Mouse (Mus musculus): ENCODE measurements at regions not wholly inside any gene's neighbourhood (a gene's known extent, or its start where the extent isn't known, plus 50 kb on each side); places are given as distances from the start of the nearest gene placed in this dataset.

GRCm38 (mm10) chr7:70300516-70300915 lies 66.0 kb downstream of the Nr2f2 start:
- Histone ChIP-seq H3K4me3 (replicated peaks; ENCODE audit: extremely low read depth, low read depth, low read length) (no peak overlapping the region), H3K4me1 (ENCODE audit: control insufficient read depth, insufficient read depth, low read length) (peaks cover 2% of the 10 kb centered on the region; the same call in 1 of the 2 replicates)
- TF ChIP-seq CTCF (IDR thresholded peaks at IDR 0.05; ENCODE audit: insufficient read depth, low read length) (peak; percentile 20; the same call in 1 of the 2 replicates), POLR2A (IDR thresholded peaks at IDR 0.05; ENCODE audit: borderline replicate concordance, extremely low read depth, low read depth, low read length) (no peak)
- 48% methylated on average over 5 of the region's 5 CpGs for WGBS
- DNase-seq = peak; percentile 69

GRCm38 (mm10) chr7:70291431-70291830 lies 75.1 kb downstream of the Nr2f2 start:
- no peak overlapping the region for H3K4me3 ChIP-seq (replicated peaks; ENCODE audit: extremely low read depth, low read depth, low read length)
- 88% methylated on average over 6 of the region's 6 CpGs for WGBS
- H3K4me1 ChIP-seq (ENCODE audit: control insufficient read depth, insufficient read depth, low read length) = no peaks in the 10 kb centered on the region
- no peak for DNase-seq
- TF ChIP-seq POLR2A (IDR thresholded peaks at IDR 0.05; ENCODE audit: borderline replicate concordance, extremely low read depth, low read depth, low read length) (no peak), CTCF (IDR thresholded peaks at IDR 0.05; ENCODE audit: insufficient read depth, low read length) (no peak)

GRCm38 (mm10) chr7:70290733-70291320 lies 75.7 kb downstream of the Nr2f2 start:
- no peaks in the 10 kb centered on the region for H3K4me1 ChIP-seq (ENCODE audit: control insufficient read depth, insufficient read depth, low read length)
- no peak for DNase-seq
- 68% methylated on average over 8 of the region's 8 CpGs for WGBS
- H3K4me3 ChIP-seq (replicated peaks; ENCODE audit: extremely low read depth, low read depth, low read length) = no peak overlapping the region
- no peak for TF ChIP-seq POLR2A (IDR thresholded peaks at IDR 0.05; ENCODE audit: borderline replicate concordance, extremely low read depth, low read depth, low read length)
- TF ChIP-seq CTCF (IDR thresholded peaks at IDR 0.05; ENCODE audit: insufficient read depth, low read length) = no peak

- 79% methylated on average over 6 of the region's 6 CpGs for WGBS
- H3K4me1 ChIP-seq (ENCODE audit: control insufficient read depth, insufficient read depth, low read length) = no peaks in the 10 kb centered on the region
- no peak overlapping the region for H3K4me3 ChIP-seq (replicated peaks; ENCODE audit: extremely low read depth, low read depth, low read length)
- DNase-seq = no peak
- TF ChIP-seq CTCF (IDR thresholded peaks at IDR 0.05; ENCODE audit: insufficient read depth, low read length) (no peak), POLR2A (IDR thresholded peaks at IDR 0.05; ENCODE audit: borderline replicate concordance, extremely low read depth, low read depth, low read length) (no peak)
Observed at GRCm38 (mm10) chr7:70290277-70290676, 76.3 kb downstream of the Nr2f2 start.

GRCm38 (mm10) chr7:70288621-70289020 lies 77.9 kb downstream of the Nr2f2 start:
- 29% methylated on average over 5 of the region's 5 CpGs for WGBS
- no peak overlapping the region for H3K4me3 ChIP-seq (replicated peaks; ENCODE audit: extremely low read depth, low read depth, low read length)

GRCm38 (mm10) chr7:70287891-70288421 lies 78.6 kb downstream of the Nr2f2 start:
- H3K4me1 ChIP-seq (ENCODE audit: control insufficient read depth, insufficient read depth, low read length) = no peaks in the 10 kb centered on the region
- TF ChIP-seq POLR2A (IDR thresholded peaks at IDR 0.05; ENCODE audit: borderline replicate concordance, extremely low read depth, low read depth, low read length) = no peak
- TF ChIP-seq CTCF (IDR thresholded peaks at IDR 0.05; ENCODE audit: insufficient read depth, low read length) = no peak
- no peak for DNase-seq
- WGBS = 3% methylated on average over 29 of the region's 29 CpGs
- H3K4me3 ChIP-seq (replicated peaks; ENCODE audit: extremely low read depth, low read depth, low read length) = no peak overlapping the region

More at GRCm38 (mm10) chr7:70288621-70289020, 77.9 kb downstream of the Nr2f2 start:
- no peaks in the 10 kb centered on the region for H3K4me1 ChIP-seq (ENCODE audit: control insufficient read depth, insufficient read depth, low read length)
- no peak for DNase-seq
- TF ChIP-seq CTCF (IDR thresholded peaks at IDR 0.05; ENCODE audit: insufficient read depth, low read length) (no peak), POLR2A (IDR thresholded peaks at IDR 0.05; ENCODE audit: borderline replicate concordance, extremely low read depth, low read depth, low read length) (no peak)

- Histone ChIP-seq H3K4me1 (ENCODE audit: control insufficient read depth, insufficient read depth, low read length) (no peaks in the 10 kb centered on the region), H3K4me3 (replicated peaks; ENCODE audit: extremely low read depth, low read depth, low read length) (no peak overlapping the region)
- DNase-seq = no peak
- no peak for TF ChIP-seq CTCF (IDR thresholded peaks at IDR 0.05; ENCODE audit: insufficient read depth, low read length)
- TF ChIP-seq POLR2A (IDR thresholded peaks at IDR 0.05; ENCODE audit: borderline replicate concordance, extremely low read depth, low read depth, low read length) = no peak
- WGBS = 36% methylated on average over 14 of the region's 14 CpGs
Observed at GRCm38 (mm10) chr7:70286836-70287355, 79.6 kb downstream of the Nr2f2 start.

- H3K4me3 ChIP-seq (replicated peaks; ENCODE audit: extremely low read depth, low read depth, low read length) = no peak overlapping the region
- DNase-seq = no peak
- TF ChIP-seq POLR2A (IDR thresholded peaks at IDR 0.05; ENCODE audit: borderline replicate concordance, extremely low read depth, low read depth, low read length) (no peak), CTCF (IDR thresholded peaks at IDR 0.05; ENCODE audit: insufficient read depth, low read length) (no peak)
- WGBS = 58% methylated on average over 3 of the region's 3 CpGs
- H3K4me1 ChIP-seq (ENCODE audit: control insufficient read depth, insufficient read depth, low read length) = no peaks in the 10 kb centered on the region
Observed at GRCm38 (mm10) chr7:70285344-70285743, 81.2 kb downstream of the Nr2f2 start.

GRCm38 (mm10) chr7:70283836-70284235 lies 82.7 kb downstream of the Nr2f2 start:
- H3K4me3 ChIP-seq (replicated peaks; ENCODE audit: extremely low read depth, low read depth, low read length) = no peak overlapping the region
- WGBS = 42% methylated on average over 1 of the region's 1 CpGs
- H3K4me1 ChIP-seq (ENCODE audit: control insufficient read depth, insufficient read depth, low read length) = no peaks in the 10 kb centered on the region
- no peak for DNase-seq
- TF ChIP-seq CTCF (IDR thresholded peaks at IDR 0.05; ENCODE audit: insufficient read depth, low read length) = no peak
- TF ChIP-seq POLR2A (IDR thresholded peaks at IDR 0.05; ENCODE audit: borderline replicate concordance, extremely low read depth, low read depth, low read length) = no peak

GRCm38 (mm10) chr7:70283166-70283565 lies 83.4 kb downstream of the Nr2f2 start:
- no peak for DNase-seq
- no peak overlapping the region for H3K4me3 ChIP-seq (replicated peaks; ENCODE audit: extremely low read depth, low read depth, low read length)
- no peak for TF ChIP-seq CTCF (IDR thresholded peaks at IDR 0.05; ENCODE audit: insufficient read depth, low read length)
- H3K4me1 ChIP-seq (ENCODE audit: control insufficient read depth, insufficient read depth, low read length) = no peaks in the 10 kb centered on the region
- 42% methylated on average over 4 of the region's 4 CpGs for WGBS

All from lung, adult 2 months (tissue).